Mouse (Mus musculus) small intestine, adult 2 months (tissue): Measurements from ENCODE around the gene Ribc2. TPM values are rescaled to one million over a fixed set of nuclear protein-coding genes. Genes with fewer than 3 reads are reported as not detected.

Experiments
- H3K27ac ChIP-seq: fragments of 200-500 bp; 2 replicates; pipeline ENCODE4 v1.5.1; 2012; ENCODE audit warnings: low read depth, low read length, control low read depth, inconsistent platforms; ENCODE audit not compliant: insufficient read depth
- H3K27me3 ChIP-seq: fragments of 200-500 bp; 2 replicates; pipeline ENCODE4 v1.6.1; 2012; ENCODE audit warnings: mild to moderate bottlenecking, moderate library complexity, low read length, inconsistent platforms; ENCODE audit not compliant: control insufficient read depth, insufficient read depth
- H3K36me3 ChIP-seq: fragments of 200-500 bp; 2 replicates; pipeline ENCODE4 v1.6.1; 2012; ENCODE audit warnings: mild to moderate bottlenecking, low read length, control low read depth, inconsistent platforms; ENCODE audit not compliant: control insufficient read depth, insufficient read depth
- H3K4me1 ChIP-seq: fragments of 200-500 bp; 2 replicates; pipeline ENCODE4 v1.6.1; 2012; ENCODE audit warnings: low read length, inconsistent platforms, mixed read lengths; ENCODE audit not compliant: control insufficient read depth, insufficient read depth, insufficient read length
- H3K4me3 ChIP-seq: fragments of 200-500 bp; 2 replicates; pipeline ENCODE4 v1.5.1; 2012; ENCODE audit warnings: low read depth, mild to moderate bottlenecking, control low read depth, inconsistent platforms, low read length, moderate library complexity
- CTCF ChIP-seq: fragments of 200-500 bp; IDR thresholded peaks from 2 replicates; pipeline ENCODE4 v1.5.1; 2012; ENCODE audit warnings: low read depth, mild to moderate bottlenecking, control low read depth, inconsistent platforms, low read length, moderate library complexity, mixed read lengths; ENCODE audit not compliant: insufficient replicate concordance, insufficient read length; ENCODE audit errors: extremely low read depth
- POLR2A ChIP-seq: fragments of 200-500 bp; IDR thresholded peaks from 2 replicates; pipeline ENCODE4 v1.6.1; 2012; ENCODE audit warnings: low read depth, mild to moderate bottlenecking, control low read depth, inconsistent platforms, low read length, moderate library complexity
- WGBS: fragments of 180-500 bp; shearing (Covaris S2); methylation state at CpG from one replicate; pipeline ENCODE4 v1.1.7; 2018; 5-methylcytosine and 5-hydroxymethylcytosine counted together
- polyA plus RNA-seq: library from polyadenylated mRNA; depleted of rRNA; stranded (reverse); fragments of >200 nt; gene quantifications from 2 replicates; pipeline ENCODE4 v1.2.3, GENCODE M21; 2012

The Ribc2 gene
- polyA plus RNA-seq, 1 experiment = not detected

- WGBS = 100% methylated on average over 1 of the region's 1 CpGs
- Histone ChIP-seq H3K36me3 (no peaks in the 10 kb centered on the region), H3K4me1 (no peaks in the 10 kb centered on the region), H3K27ac (no peak overlapping the region), H3K27me3 (no peaks in the 10 kb centered on the region), H3K4me3 (no peak overlapping the region)
- TF ChIP-seq CTCF (no peak), POLR2A (no peak)
Observed at GRCm38 (mm10) chr15:85143747-85144146, 11.9 kb downstream of the Ribc2 start.

GRCm38 (mm10) chr15:85144249-85144648 lies 12.4 kb downstream of the Ribc2 start:
- no peak for TF ChIP-seq CTCF
- no peak for TF ChIP-seq POLR2A
- 89% methylated on average over 5 of the region's 5 CpGs for WGBS
- no peaks in the 10 kb centered on the region for H3K27me3 ChIP-seq
- no peak overlapping the region for H3K4me3 ChIP-seq
- H3K4me1 ChIP-seq = no peaks in the 10 kb centered on the region
- no peak overlapping the region for H3K27ac ChIP-seq
- no peaks in the 10 kb centered on the region for H3K36me3 ChIP-seq

- 23% methylated on average over 13 of the region's 13 CpGs for WGBS
- TF ChIP-seq CTCF (peak; percentile 97), POLR2A (no peak)
- Histone ChIP-seq H3K27me3 (no peaks in the 10 kb centered on the region), H3K4me1 (0 out of 2 replicates have a peak, but pooled peaks cover 2% of the 10 kb centered on the region), H3K4me3 (no peak overlapping the region), H3K27ac (no peak overlapping the region), H3K36me3 (no peaks in the 10 kb centered on the region)
Observed at GRCm38 (mm10) chr15:85151433-85151918, 19.6 kb downstream of the Ribc2 start.

GRCm38 (mm10) chr15:85152577-85152976 lies 20.7 kb downstream of the Ribc2 start:
- Histone ChIP-seq H3K4me1 (0 out of 2 replicates have a peak, but pooled peaks cover 2% of the 10 kb centered on the region), H3K4me3 (no peak overlapping the region), H3K36me3 (no peaks in the 10 kb centered on the region), H3K27me3 (no peaks in the 10 kb centered on the region), H3K27ac (no peak overlapping the region)
- WGBS = 79% methylated on average over 3 of the region's 3 CpGs
- no peak for TF ChIP-seq CTCF
- TF ChIP-seq POLR2A = no peak

GRCm38 (mm10) chr15:85154091-85154490 lies 22.2 kb downstream of the Ribc2 start:
- 39% methylated on average over 3 of the region's 3 CpGs for WGBS

DNA sequence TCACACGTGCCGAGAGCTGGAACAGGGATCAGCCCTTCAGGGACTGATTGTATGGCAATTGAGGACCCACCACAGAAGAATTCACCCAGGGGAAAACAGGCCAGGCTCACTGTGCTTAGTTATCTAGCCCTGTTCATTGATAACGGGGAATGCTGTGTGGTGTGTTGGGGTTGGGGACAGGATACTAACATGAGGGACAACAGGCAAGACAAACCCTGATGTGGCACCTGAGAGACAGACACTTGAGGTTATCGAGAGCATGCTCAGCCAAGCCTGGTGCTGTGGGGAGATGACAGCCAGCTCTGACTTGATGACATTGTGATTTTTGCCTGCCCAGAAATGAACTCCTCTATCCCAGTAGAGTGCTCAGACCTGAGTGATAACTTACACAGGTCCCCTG lies 24.3 kb downstream of the Ribc2 start:
- no peaks in the 10 kb centered on the region for H3K27me3 ChIP-seq
- H3K27ac ChIP-seq = no peak overlapping the region
- no peak overlapping the region for H3K4me3 ChIP-seq
- H3K36me3 ChIP-seq = no peaks in the 10 kb centered on the region
- H3K4me1 ChIP-seq = peaks cover 2% of the 10 kb centered on the region; the same call in 1 of the 2 replicates
- TF ChIP-seq CTCF = no peak
- TF ChIP-seq POLR2A = no peak
- WGBS = 71% methylated on average over 4 of the region's 4 CpGs

More at GRCm38 (mm10) chr15:85154091-85154490, 22.2 kb downstream of the Ribc2 start:
- Histone ChIP-seq H3K27me3 (no peaks in the 10 kb centered on the region), H3K36me3 (no peaks in the 10 kb centered on the region), H3K4me3 (no peak overlapping the region), H3K4me1 (0 out of 2 replicates have a peak, but pooled peaks cover 2% of the 10 kb centered on the region), H3K27ac (no peak overlapping the region)
- TF ChIP-seq CTCF = no peak
- TF ChIP-seq POLR2A = no peak

DNA sequence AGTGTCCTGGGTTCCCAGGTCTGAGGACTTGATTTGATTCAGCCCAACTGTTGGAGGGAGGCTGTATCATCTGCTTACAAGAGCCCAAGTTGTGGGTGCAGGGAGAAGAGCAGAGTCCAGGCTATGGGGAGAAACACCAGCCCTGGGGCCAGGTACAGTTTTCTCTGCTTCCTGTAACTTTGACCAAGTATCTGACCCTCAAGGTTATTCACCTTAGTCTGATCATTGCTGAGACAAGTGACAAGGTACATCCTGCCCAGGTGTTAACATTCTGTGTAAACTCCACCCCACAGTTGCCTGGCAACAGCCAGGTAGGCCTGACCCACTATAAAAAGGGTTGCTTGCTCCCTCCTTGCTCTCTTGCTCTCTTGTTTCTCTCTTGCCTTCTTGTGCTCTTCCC lies 29.5 kb downstream of the Ribc2 start:
- H3K4me1 ChIP-seq = peaks cover 6% of the 10 kb centered on the region
- H3K4me3 ChIP-seq = no peak overlapping the region
- H3K27ac ChIP-seq = peak overlapping the region; percentile 79
- no peaks in the 10 kb centered on the region for H3K27me3 ChIP-seq
- H3K36me3 ChIP-seq = no peaks in the 10 kb centered on the region
- no peak for TF ChIP-seq POLR2A
- TF ChIP-seq CTCF = no peak
